Mouse (Mus musculus) erythroblast, embryonic 14.5 days (primary cell): ENCODE data around the gene 4931409K22Rik.

Source experiments
- GATA1 ChIP-seq: IDR thresholded peaks from 2 replicates; pipeline ENCODE4 v1.6.1; 2012; ENCODE audit warnings: low read length, inconsistent platforms, mixed read lengths
- TAL1 ChIP-seq: IDR thresholded peaks from 3 replicates; pipeline ENCODE4 v1.6.1; 2012; ENCODE audit warnings: low read length, inconsistent platforms, mixed read lengths

GRCm38 (mm10) chr5:24591796-24592470 lies 35.3 kb upstream of the 4931409K22Rik start:
- TF ChIP-seq GATA1, result no peak
- no peak for TF ChIP-seq TAL1
